Mouse (Mus musculus) lung, postnatal 0 days (tissue): ENCODE results near the gene Ghrh.

Experiments
- CTCF ChIP-seq: IDR thresholded peaks from 2 replicates; pipeline ENCODE4 v1.5.1; 2016; ENCODE audit warnings: antibody characterized with exemption, mild to moderate bottlenecking
- EP300 ChIP-seq: IDR thresholded peaks from 2 replicates; pipeline ENCODE4 v1.6.1; 2016; ENCODE audit warnings: antibody characterized with exemption, mild to moderate bottlenecking, control low read depth

DNA sequence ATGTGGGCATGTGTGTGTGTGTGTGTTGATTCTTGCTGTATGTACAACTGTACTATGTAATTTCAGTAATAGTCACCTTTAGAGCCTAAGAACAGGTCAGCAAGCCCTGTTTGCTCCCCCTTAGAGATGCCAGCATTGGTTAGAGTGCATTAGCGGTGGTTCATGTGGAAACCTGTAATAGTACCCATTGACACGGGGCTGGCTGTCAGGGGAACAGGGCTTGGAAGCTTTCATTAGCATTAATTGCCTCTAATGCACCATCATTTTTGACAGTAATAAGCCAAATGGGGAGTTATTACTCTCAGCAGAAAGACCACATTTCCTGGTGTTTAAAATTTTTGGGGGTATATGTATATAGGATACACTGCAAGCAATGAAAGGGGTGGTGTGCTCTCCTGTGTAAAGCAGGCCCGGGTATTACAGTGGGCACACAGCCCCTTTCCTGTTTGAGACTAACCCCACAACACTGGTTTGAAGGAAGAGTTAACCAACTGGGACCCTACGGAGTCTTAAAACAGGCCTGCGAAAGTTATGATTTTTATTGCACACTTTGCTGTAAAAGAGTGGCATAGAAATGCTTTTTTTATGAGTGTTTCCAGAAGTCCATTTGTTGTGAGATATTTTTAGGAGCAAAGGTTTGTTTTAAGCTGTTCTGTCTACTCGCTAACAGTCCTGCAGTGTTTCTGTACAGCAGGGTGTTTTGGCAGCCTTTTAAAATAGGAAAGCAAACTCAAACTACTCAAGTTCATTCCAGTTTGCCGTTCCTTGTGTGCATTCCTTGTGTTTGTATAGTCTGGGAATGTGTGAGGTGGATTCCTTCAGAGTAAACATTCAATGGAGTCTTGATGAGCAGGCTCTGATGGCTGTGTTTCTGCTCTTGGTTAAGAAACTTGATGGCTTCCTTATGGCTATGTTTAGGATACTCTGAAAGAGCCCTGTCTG is 40.9 kb downstream of the Ghrh start:
- TF ChIP-seq CTCF (no peak), EP300 (peak; percentile 78)
